Mouse (Mus musculus) spleen, postnatal 36 days (tissue): Measurements from ENCODE around the gene Gm8439.
"Not testable (repeated sequence)": the region's sequence is repeated elsewhere in the genome, so short reads cannot be mapped to it uniquely, and the experiment has no call there.

Experiments
- DNase-seq, 2 experiments: peaks; one replicate each; pipeline ENCODE4 v3.0.0; 2022; ENCODE audit warnings: low spot score in 2 of 2, mixed read lengths in 1 of 2

The Gm8439 gene

DNA sequence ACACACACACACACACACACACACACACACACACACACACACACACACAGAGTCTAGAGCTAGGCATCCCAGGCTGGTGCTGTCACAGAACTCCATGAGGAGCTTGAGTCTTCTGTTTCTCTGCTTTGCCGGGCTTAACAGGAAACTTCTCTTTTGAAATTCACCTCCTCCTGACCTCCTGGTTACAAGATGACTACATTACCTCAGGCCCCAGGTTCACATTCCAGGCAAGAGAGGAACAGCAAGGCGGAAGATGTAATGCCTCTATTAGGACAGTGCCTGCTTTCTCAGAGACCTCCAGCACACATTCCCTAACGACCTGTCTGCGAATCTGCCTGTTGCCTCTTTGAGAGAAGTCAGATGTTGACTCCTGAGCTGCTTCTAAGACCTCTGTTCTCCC, at the start of gene Gm8439:
Gene Gm8439, plus strand, starts transcription at position 301 of the 400 bp plus-strand sequence.
- no peak for DNase-seq

GRCm38 (mm10) chr4:120544896-120545295, 43.6 kb upstream of the Gm8439 start:
- no peak for DNase-seq

DNA sequence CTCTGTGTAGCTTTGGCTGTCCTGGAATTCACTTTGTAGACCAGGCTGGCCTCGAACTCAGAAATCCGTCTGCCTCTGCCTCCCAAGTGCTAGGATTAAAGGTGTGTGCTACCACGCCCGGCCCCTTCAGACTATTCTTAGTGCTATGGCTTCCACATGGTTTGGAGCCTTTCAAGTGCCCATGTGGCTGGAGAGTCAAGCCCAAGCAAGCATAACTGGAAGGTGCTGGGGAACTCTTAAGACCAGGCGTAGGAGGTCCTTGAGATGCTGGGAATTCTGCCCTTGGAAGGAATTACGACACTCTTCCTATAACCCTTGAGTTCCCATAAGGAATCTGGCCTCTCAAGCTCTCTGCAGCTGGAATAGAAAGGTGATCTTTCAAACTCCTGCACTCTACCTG, 32.0 kb upstream of the Gm8439 start:
- no peak for DNase-seq

DNA sequence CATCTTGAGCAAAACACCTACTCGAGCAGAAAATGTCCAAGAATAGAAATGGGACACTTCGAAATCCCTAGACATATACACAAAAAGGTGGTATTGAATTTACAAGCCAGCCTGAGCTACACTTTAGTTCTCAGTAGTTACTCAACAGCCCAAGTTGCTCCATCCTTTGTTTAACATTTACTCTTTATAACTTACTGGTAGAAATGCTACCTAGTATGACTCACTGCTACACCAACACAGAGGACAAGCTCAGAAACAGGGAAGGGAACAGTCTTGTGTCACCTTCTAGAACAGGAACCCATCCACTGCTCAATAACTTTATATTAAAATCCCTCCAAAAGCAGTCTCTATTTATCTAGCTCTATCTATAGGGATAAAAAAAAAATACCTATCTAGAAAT, 22.8 kb upstream of the Gm8439 start:
- DNase-seq, result no peak

DNA sequence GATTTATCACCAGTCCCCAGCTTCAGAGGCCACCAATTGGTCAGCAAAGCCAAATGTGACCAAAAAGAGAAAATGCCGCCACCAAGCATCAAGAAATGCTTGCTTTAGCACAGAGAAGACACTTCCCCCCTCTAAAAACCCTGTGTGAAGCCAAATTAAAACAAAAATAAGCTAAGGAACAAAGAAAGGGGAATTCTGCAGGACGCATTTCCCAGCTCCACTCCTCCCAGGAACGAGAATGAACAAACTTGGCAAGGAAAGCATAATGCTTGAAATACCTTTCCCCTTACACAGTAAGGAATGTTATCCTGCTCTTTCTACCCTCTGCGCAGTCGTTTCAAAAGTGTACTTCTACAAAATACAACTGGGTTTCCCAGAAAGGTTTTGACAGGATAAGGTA, 20.5 kb upstream of the Gm8439 start:
- DNase-seq, result no peak

DNA sequence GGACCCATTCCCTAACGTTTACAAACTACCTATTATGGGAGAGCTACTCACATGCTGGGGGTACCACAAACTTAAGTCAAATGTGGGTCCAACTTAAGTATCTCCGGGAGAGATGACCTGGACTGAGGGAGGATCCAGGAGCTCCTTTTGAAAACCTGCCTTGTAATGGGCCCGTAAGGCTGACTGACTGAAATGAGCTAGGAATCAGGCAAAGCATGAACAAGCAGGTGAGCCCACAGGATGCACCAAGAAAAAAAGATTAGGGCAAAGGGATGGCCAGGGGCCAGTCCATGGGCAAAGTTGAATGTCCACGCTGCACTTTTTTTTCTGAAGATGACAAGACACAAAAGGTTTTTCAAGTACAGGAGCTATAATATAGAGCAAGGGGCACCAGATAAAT, 19.5 kb upstream of the Gm8439 start:
- DNase-seq, result no peak

- DNase-seq, result peak; percentile 90 to 91
These were observed 18.8 kb upstream of the Gm8439 start, which contains the start of gene Ctps for GRCm38 (mm10) chr4:120569486-120570437. Ctps (minus strand) TSS chr4:120570276.

DNA sequence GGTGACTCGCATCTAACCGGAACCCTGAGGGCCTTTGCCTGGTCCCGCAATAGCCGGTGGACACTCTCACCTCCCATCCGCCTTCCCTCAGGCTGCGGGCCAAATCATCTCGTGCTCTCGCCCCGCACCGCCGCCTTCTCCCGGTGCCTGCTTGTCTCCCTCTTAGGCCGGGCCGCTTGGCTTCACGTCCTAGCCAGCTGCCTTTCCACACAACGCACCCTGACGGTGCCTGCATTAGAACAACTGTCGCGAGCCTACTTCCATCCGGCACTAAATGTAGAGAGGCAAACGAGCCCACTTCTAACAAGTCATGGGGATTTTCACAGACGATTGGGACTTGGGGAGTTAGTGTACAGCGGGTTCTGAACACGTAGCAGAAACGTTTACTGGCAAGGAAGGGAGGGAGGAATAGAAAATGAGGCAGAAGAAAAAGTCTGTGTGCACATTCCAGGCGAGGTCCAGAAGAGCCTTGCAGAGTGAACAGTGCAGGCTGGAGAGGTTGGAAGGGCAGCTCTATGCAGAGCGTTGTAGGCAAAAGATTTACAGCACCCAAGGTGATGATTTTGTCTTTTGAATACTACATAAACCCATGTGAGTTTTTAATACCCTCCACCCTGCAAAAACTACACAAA, 18.0 kb upstream of the Gm8439 start:
- DNase-seq, result no peak

DNA sequence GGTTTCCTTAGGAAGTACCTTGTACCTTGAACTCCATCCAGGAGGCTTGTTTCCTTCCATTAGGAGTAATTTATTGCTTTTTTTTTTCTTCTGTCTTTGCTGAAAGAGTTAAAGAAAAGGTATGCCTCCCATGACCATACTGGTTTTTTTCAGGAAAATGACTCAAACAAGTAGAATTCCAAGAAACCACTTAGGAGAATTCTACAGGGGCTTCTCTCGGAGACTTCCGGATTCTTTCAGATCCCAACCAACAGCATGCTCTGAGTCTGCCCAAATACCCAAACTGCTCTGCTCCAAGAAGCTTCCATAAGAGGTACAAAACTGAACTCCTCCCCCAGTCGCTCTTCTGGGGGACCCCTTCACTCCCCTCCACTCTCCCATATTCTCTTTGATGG, 17.5 kb upstream of the Gm8439 start:
- DNase-seq, result no peak

- no peak for DNase-seq
These were observed 16.9 kb upstream of the Gm8439 start for GRCm38 (mm10) chr4:120571691-120572090.

- no peak for DNase-seq
These were observed 7.7 kb upstream of the Gm8439 start for GRCm38 (mm10) chr4:120580894-120581293.

DNA sequence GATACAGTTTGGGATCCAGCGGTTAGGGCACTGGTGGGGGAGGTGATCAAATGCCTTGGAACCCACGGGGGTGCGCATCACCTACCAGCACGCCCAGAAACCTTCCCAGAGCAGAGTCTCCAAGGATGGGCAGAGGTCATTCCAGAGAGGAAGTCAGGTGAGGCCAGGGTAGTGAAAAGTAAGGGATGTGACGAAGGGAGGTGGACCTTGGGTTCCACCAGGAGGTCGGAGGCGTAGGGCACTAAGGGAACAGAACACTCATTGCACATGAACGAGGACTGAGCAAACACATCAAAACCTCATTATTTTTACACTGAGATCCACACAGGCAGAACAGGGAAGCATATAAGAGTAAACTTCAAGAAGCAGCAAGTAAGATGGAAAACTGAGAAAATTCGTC, 6.8 kb upstream of the Gm8439 start:
- no peak for DNase-seq

DNA sequence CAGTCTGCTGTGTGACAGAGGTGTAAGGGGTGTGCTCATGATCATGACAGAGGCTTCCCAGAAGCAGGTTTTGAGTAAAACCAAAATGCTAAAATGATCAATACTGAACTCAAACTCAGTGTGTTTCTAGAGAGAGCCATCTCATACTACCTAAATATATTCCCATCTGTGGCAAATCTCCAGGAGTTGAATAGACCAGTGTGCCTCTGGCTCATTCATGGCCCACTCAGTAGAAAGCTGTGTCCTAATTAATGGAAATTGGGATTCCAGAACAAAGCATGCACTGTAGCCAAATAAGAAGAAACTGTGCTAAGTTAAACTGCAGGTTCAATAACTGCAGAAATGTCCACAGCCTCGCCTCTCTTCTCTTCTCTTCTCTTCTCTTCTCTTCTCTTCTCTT, 1.6 kb upstream of the Gm8439 start:
- no peak for DNase-seq

DNA sequence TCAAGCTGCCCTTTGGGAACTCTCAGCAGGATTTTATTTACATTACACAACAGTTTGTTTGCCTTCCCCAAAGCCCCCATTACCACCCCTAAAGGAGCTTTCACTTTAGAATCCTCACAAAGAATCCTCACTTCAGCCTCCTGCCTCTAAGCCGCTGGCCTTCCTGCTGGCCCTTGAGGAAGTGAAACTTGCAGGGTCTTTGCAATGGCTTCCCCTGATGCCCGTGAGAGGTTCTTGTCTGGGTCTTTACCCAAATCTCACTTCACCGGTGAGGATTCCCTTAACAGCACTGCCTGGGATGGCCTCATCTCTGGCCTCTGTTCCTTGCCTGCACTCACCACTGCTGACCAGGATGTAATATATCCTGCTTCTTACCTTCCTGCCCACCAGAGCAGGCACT, 525 bp downstream of the Gm8439 start:
- peak; percentile 19 for DNase-seq

DNA sequence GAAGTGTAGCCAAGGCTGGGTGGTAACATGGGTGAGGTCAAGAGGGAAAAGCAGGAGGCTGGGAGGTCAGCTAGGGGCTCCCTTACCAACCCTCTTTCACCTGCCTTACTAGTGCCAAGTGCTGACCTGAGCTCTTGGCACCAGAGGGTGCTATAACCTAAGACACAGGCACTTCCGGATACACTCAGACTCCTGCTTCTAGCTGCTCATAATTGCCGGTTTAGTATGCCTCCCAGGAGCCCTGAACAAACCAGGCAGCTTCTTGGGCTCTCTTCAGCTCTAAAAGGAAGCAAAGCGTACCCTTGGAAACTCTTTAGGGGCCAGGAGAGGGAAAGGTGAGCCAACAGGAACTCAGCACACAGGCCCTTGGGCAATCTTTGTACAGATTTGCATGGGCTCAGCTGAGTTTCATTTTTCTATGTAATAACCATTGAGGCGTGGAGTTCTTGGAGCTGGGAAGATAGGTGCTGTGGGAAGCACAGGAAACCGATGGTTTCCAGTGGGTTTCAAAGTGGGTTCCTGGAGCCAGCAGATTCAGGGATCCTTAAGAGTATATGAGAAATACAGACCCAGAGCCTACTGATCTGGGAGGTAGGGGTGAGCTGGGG, 1.4 kb downstream of the Gm8439 start:
- peak; percentile 48 to 49 for DNase-seq

DNA sequence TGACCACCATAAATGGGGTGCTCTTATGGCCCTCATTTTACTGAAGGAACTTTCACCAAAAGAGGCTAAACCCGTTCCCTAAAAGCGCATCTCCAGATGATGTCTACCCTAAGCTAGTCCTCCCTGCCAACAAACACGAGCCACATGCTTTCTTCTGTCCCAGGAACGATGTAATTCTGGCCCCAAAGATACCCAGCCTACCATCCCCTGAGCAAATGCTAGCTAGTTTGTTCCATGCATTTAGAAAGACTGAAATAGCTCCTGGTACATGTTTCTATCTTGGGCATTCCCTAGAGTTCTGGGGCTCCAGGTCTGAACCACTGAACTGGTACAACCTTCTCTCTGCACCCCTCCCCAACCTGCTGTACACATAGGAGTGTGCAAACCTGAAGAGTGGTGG, 2.4 kb downstream of the Gm8439 start:
- no peak for DNase-seq

- not testable (repeated sequence) for DNase-seq
These were observed 7.7 kb downstream of the Gm8439 start for GRCm38 (mm10) chr4:120596210-120596609.

DNA sequence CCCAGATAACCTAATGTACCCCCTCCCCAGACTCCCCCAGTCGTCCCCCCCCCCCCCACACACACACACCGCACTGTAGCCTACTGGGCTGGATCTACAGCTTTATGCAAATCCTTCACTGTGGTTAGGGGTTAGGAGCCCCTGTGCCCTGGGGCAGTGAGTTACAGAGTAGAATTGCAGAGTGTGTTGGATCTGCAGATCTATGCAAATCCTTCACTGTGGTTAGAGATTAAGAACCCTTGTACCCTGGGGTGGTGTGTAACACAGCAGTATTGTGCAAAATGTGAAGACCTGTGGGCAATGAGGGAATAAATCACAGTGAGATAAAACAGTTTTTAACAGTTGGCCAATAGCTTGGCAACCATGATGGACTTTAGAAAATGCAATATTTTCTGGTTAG, 10.4 kb downstream of the Gm8439 start:
- DNase-seq, result no peak

- DNase-seq, result no peak
These were observed 13.2 kb downstream of the Gm8439 start for GRCm38 (mm10) chr4:120601774-120602173.

GRCm38 (mm10) chr4:120602669-120603068, 14.1 kb downstream of the Gm8439 start:
- no peak for DNase-seq

- DNase-seq, result no peak
These were observed 18.4 kb downstream of the Gm8439 start for GRCm38 (mm10) chr4:120606941-120607340.

GRCm38 (mm10) chr4:120611005-120611404, 22.5 kb downstream of the Gm8439 start:
- no peak for DNase-seq
